Mouse (Mus musculus) c-Kit-positive CD71-positive TER-119-negative erythroid progenitor cells, embryonic 14.5 days (primary cell): Measurements from ENCODE around the gene Pnpla6.
"Not testable (repeated sequence)": the region's sequence is repeated elsewhere in the genome, so short reads cannot be mapped to it uniquely, and the experiment has no call there.

Experiments used
- DNase-seq: peaks from one replicate; pipeline ENCODE4 v3.0.0-alpha.2; 2013; ENCODE audit warnings: low read depth

The Pnpla6 gene

DNA sequence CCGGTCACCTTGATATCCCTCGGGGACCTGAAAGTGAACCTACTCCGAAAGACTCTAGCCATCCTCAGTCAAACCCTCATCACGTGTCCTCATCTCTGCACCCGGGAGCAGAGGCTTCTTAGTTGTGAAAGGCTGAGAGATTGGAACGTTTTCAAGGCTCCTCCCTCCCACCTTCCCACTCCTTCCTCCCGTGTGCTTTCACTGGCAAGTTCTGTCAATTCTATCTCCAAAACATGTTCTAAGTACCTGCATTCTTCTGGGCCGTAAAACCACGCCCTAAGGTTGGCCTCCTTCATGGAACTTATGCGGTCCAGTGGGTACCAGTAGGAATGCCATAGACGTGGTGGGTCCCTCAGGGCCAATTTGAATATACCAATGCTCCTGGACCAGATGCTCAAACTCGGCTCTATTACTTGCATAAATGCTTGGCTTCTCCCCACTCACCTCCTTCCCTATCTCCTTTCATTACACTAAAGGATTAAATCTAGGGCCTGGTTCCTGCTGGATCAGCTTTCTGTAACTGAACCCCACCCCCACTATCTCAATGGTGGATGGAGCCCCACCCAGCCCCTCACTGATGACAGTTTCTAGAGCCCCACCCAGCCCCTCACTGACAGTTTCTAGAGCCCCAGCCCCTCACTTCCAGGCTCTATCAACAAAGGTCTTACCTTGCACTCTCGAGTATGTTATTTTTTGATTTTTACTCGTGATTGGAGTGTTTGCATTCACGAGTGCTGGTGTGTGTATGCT lies 61.2 kb downstream of the Pnpla6 start:
- no peak for DNase-seq

DNA sequence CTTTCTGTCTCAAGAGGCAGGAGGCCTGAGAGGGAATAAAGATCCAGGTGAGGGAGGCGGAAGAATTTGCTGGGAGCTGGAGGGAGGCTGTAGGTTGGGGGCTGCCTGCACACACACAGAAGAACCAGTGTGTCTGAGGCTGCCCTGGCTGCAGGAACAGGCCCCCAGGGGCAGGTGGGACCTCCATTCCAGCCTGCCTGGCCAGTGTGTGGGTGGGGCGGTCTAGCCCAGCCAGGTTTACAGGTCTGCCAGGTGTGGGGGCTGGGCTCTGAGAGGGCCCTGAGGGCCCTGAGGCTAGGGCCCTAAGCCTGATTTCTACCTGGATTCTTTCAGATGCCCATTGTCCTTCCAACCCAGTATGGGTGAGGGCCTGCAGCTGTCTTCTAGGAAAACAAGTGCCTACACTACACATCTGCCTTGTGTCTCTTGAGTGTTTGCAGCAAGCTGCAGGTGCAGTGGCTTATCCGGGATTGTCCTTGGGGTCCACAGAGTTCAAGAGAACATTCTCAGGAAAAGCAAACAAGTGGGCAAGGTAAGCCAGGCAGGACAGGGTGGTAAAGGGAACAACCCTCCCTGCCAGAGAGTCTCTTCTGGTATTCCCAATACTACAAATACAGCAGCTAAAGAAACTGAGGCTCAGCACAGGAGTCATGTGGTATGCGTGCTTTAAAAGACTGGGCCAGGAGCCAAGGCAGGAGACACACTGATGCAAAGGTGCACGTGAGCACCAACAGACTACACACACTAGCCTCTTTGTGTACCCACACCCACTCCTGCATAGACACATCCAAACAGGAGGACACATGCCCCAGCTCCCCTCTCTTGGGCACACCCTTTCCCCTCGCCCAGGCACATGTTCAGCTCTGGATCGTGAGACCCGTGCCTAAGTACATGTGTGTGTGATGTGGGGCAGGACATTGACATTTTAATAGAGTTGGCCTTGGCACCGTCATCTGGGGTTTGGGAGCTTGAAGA lies 64.5 kb downstream of the Pnpla6 start:
- DNase-seq: no peak

DNA sequence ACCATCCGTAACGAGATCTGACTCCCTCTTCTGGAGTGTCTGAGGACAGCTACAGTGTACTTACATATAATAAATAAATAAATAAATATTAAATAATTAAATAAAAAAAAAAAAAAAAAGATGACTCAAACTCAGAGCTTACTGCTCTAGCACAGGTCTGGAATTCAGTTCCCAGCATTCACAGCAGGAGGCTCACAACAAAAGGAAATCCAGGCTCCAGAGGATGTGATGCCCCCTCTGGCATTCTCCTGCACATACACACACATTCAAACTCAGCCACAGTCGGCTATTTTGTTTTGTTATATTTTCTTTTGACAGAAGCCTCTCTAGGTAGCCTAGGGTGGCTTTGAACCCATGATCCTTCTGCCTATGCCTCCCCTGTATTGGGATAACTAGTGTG lies 66.8 kb downstream of the Pnpla6 start:
- DNase-seq: not testable (repeated sequence)

DNA sequence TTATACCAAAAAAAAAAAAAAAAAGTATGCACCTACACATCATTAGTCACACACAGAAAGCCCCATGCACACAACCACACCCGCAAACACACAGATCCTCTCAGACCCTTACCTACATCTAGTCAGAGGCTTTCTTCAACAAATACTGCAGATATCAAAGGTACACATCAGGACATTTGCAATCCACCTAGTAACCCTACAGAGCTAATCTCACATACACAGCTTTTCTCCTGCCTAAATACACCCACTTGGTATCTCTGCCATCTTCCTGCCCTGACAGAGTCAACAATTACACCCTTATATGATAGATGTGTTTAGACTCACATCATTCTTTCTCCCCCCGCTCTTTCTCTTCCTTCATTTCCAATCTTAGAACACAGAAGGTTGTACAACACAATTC lies 71.3 kb downstream of the Pnpla6 start:
- peak; percentile 40 for DNase-seq

DNA sequence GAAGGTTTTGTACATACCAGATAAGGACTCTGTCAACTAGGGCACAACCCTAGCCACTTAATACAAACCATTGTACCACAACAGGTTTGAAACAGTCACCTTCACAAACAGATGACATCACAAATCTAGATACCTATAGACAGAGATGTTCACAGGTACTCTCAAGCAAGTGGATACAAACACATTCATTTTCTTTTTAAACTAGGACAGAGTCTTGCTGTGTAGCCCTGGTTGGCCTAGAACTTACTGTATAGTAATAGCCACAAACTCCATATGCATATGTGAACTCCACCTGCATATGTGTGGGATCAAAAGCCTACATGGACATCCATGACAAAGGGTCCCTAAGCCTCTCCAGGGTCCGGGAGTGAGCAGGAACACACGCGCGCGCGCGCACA lies 71.8 kb downstream of the Pnpla6 start, which contains the start of gene Camsap3:
Camsap3 (plus strand) TSS at position 301 of the 398 bp plus-strand sequence.
- DNase-seq: no peak

DNA sequence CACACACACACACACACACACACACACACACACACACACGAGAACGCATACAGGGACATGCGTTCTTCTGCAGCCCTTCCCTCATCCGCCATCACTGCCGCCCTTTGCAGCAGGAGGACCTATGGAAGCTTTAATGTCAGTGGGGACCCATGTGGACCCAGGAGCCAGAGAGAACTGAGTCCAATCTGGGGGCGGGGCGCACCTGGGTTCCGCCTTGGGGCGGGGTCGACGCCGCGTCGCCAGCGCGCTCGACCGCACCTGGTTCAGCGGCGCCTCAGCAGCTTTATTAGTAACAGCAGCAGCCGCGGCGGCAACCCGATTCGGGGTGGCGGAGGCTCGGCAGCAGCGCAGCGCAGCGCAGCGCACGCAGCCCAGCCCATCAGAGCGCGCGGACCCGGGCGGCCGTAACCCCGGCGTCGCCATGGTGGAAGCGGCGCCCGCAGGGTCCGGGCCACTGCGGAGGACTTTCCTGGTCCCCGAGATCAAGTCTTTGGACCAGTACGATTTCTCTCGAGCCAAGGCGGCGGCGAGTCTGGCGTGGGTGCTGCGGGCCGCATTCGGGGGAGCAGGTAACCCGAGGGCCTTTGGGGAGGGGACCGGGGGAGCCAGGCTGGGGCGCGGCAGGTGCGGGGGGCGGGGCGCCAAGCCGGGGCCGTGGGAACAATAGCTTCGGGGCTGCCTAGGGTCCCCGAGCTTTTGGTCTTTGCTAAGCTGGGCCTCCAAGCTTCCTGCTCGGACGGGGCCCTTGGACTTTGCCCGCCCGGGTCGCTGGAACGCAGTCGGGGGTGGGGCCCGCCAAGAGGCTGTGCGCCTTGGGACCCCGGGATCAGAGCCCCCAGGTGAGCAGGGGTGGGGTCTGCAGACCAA lies 72.4 kb downstream of the Pnpla6 start:
- DNase-seq: peak; percentile 45

DNA sequence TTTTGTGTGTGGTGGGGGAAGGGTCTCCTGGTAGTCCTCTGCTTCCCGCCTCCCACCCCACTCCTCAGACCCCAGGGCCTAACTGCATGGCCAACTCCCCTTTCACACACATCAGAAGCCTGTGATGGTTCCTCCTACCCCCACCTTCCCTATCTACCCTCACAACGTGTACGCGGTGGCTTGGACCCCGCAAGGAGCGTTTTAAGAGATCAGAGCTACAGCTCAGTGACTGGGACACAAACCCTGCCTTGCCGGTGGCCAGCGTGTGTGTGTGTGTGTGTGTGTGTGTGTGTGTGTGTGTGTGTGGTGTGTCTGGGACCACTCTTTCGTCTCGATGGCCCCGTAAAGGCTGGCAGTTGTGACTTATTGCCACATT lies 73.1 kb downstream of the Pnpla6 start:
- no peak for DNase-seq

DNA sequence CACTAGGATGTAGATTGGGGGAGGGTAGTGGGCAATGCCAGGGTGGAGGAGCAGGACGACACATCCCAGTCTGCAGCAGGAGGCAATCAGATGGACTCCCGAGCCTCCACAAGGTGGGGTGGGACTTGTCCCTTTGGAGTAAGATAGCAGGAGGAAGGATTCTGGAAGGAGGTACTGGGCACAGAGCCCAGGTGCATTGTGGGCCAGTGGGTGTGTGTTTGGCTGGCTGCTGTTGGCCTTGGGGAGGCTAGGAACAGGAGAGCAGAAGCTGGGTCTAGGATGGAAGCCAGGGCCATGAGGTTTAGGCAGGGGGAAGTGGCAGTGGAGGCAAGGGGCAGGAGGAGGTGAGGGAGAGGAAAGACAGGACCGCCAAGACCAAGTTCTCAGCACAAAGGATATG lies 78.3 kb downstream of the Pnpla6 start:
- no peak for DNase-seq
